Mouse (Mus musculus): ENCODE measurements around the gene Gpx1. TPM values are rescaled to one million over a fixed set of nuclear protein-coding genes. Genes with fewer than 3 reads are reported as not detected.
"Not testable (repeated sequence)": the region's sequence is repeated elsewhere in the genome, so short reads cannot be mapped to it uniquely, and the experiment has no call there.

Gpx1 gene
- total RNA-seq (2014; fragmentation: Nextera tagmentation) = 2,602 and 2,684 TPM in 2 replicates
- total RNA-seq (2017) = 1,938 and 2,180 TPM in 2 replicates

GRCm38 (mm10) chr9:108338886-108339781, at the start of gene Gpx1:
Gene Gpx1, plus strand, starts transcription at chr9:108338903.
- peak; percentile 71 for ATAC-seq (replicated peaks; ENCODE audit: poor library complexity, severe bottlenecking)

GRCm38 (mm10) chr9:108289347-108289746, 49.4 kb upstream of the Gpx1 start:
- no peak for ATAC-seq (replicated peaks; ENCODE audit: poor library complexity, severe bottlenecking)

GRCm38 (mm10) chr9:108290016-108290750, 48.5 kb upstream of the Gpx1 start, which contains the start of gene Nicn1:
Gene Nicn1, plus strand, starts transcription at chr9:108290429.
- ATAC-seq (replicated peaks; ENCODE audit: poor library complexity, severe bottlenecking) = peak; percentile 99

GRCm38 (mm10) chr9:108290773-108291172, 47.9 kb upstream of the Gpx1 start:
- ATAC-seq (replicated peaks; ENCODE audit: poor library complexity, severe bottlenecking) = no peak

GRCm38 (mm10) chr9:108296453-108297355, 42.0 kb upstream of the Gpx1 start, which contains the start of gene Amt:
Gene Amt, plus strand, starts transcription at chr9:108296853.
- no peak for ATAC-seq (replicated peaks; ENCODE audit: poor library complexity, severe bottlenecking)

GRCm38 (mm10) chr9:108301853-108302252, 36.9 kb upstream of the Gpx1 start:
- no peak for ATAC-seq (replicated peaks; ENCODE audit: poor library complexity, severe bottlenecking)

GRCm38 (mm10) chr9:108304716-108305115, 34.0 kb upstream of the Gpx1 start:
- no peak for ATAC-seq (replicated peaks; ENCODE audit: poor library complexity, severe bottlenecking)

- ATAC-seq (replicated peaks; ENCODE audit: poor library complexity, severe bottlenecking) = no peak
Measured at GRCm38 (mm10) chr9:108305170-108305569, 33.5 kb upstream of the Gpx1 start.

GRCm38 (mm10) chr9:108305629-108306520, 32.8 kb upstream of the Gpx1 start, which contains the start of the genes Rhoa and Tcta:
Gene Rhoa, plus strand, starts transcription at chr9:108306129.
Gene Tcta, minus strand, starts transcription at chr9:108306160.
- peak; percentile 89 for ATAC-seq (replicated peaks; ENCODE audit: poor library complexity, severe bottlenecking)

GRCm38 (mm10) chr9:108306571-108306980, 32.1 kb upstream of the Gpx1 start:
- peak; percentile 59 for ATAC-seq (replicated peaks; ENCODE audit: poor library complexity, severe bottlenecking)

- ATAC-seq (replicated peaks; ENCODE audit: poor library complexity, severe bottlenecking) = no peak
Measured at GRCm38 (mm10) chr9:108307021-108307807, 31.5 kb upstream of the Gpx1 start.

GRCm38 (mm10) chr9:108308141-108308540, 30.6 kb upstream of the Gpx1 start:
- ATAC-seq (replicated peaks; ENCODE audit: poor library complexity, severe bottlenecking) = no peak

GRCm38 (mm10) chr9:108317572-108317971, 21.1 kb upstream of the Gpx1 start:
- ATAC-seq (replicated peaks; ENCODE audit: poor library complexity, severe bottlenecking) = no peak

GRCm38 (mm10) chr9:108318462-108318861, 20.2 kb upstream of the Gpx1 start:
- no peak for ATAC-seq (replicated peaks; ENCODE audit: poor library complexity, severe bottlenecking)

- ATAC-seq (replicated peaks; ENCODE audit: poor library complexity, severe bottlenecking) = not testable (repeated sequence)
Measured at GRCm38 (mm10) chr9:108322054-108322453, 16.6 kb upstream of the Gpx1 start.

- ATAC-seq (replicated peaks; ENCODE audit: poor library complexity, severe bottlenecking) = no peak
Measured at GRCm38 (mm10) chr9:108324784-108325183, 13.9 kb upstream of the Gpx1 start.

GRCm38 (mm10) chr9:108325811-108326210, 12.9 kb upstream of the Gpx1 start:
- no peak for ATAC-seq (replicated peaks; ENCODE audit: poor library complexity, severe bottlenecking)
